Mouse (Mus musculus) ES-Bruce4 (cell line): Measurements from ENCODE around the gene D030056L22Rik.

Source experiments
- CTCF ChIP-seq: IDR thresholded peaks from one replicate; pipeline ENCODE4 v1.8.1; 2011; ENCODE audit warnings: low read depth, low read length
- EP300 ChIP-seq: IDR thresholded peaks from 2 replicates; pipeline ENCODE4 v1.6.1; 2011; ENCODE audit warnings: low read depth, low read length; ENCODE audit not compliant: insufficient read depth
- POLR2A ChIP-seq: IDR thresholded peaks from one replicate; pipeline ENCODE4 v1.8.1; 2011; ENCODE audit warnings: low read length; ENCODE audit not compliant: insufficient read depth

GRCm38 (mm10) chr19:18747379-18747778 lies 34.4 kb downstream of the D030056L22Rik start:
- TF ChIP-seq EP300, result no peak
- TF ChIP-seq POLR2A, result no peak
- TF ChIP-seq CTCF, result no peak
